Mouse (Mus musculus) monocyte, adult 59 days (primary cell): Measurements from ENCODE around the gene Plin3. TPM values are rescaled to one million over a fixed set of nuclear protein-coding genes. Genes with fewer than 3 reads are reported as not detected.

ENCODE experiments used
- total RNA-seq, 2 experiments: library from RNA; stranded (reverse); gene quantifications; one replicate each; pipeline ENCODE4 v1.2.4; 2023

The Plin3 gene
- 10 to 100 TPM; 24.0 to 26.1 TPM for total RNA-seq

GRCm38 (mm10) chr17:56292531-56293222 lies at the start of gene Plin3:
TSS of gene Plin3 (minus strand) at chr17:56292873.

GRCm38 (mm10) chr17:56325450-56326152 lies 32.9 kb upstream of the Plin3 start, which contains the start of gene Kdm4b:
TSS of gene Kdm4b (plus strand) at chr17:56326062.

DNA sequence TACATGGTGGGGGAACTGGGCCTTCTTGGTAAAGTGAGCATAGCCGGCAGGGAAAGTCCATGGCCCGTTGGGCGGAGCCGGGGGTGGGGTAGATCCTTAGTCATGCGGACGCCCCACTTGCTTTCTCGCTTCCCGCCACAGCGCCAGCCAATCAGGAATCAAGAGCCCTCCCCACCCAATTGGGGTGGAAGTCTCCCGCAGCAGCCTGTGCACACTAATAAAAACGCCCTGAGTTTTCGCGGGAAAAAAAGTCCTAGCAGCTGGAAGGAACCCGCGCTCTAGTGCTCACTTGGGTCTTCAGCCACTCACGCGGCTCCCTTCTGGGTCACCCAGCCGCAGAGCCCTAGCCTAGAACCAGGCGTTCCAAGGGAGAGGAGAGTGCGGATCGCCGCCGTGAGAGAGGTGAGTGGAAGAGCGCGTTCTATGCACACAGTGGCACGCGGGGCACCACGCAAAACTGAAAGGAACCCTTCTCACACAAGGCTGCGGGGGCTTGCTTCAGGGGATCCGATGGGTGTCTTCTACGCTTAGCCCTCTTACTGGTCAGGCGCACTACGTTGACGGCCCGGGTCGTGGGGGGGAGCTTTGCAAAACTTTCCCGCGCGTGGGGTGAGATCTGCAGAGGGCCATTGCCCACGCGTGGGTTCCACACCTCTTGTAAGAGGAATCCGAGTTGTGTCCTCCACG lies 10.6 kb upstream of the Plin3 start, which contains the start of gene Uhrf1:
TSS of gene Uhrf1 (plus strand) at position 162 of the 687 bp plus-strand sequence.

DNA sequence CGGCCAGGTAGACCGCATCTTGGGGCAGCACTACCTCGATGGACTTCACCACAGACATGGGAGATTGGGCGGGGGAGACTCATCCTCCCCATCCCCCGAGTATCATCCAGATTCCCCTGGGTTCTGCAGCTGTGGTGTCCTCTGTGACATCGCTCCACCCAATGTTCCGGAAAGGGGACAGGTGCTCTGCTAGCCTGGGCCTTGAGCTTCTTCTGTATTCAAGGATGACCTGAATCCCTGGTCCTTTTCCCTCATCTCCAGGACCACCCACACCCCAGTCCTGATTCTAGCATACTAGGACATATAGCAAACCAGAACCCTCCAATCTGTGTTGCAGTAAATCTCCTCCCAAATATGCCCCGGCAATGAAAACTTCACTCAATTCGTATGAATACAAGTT lies 7.5 kb upstream of the Plin3 start, which contains the start of gene Arrdc5:
TSS of gene Arrdc5 (minus strand) at position 101 of the 400 bp plus-strand sequence.

GRCm38 (mm10) chr17:56276643-56277566 lies 15.8 kb downstream of the Plin3 start, which contains the start of gene Ticam1:
TSS of gene Ticam1 (minus strand) at chr17:56276786.

DNA sequence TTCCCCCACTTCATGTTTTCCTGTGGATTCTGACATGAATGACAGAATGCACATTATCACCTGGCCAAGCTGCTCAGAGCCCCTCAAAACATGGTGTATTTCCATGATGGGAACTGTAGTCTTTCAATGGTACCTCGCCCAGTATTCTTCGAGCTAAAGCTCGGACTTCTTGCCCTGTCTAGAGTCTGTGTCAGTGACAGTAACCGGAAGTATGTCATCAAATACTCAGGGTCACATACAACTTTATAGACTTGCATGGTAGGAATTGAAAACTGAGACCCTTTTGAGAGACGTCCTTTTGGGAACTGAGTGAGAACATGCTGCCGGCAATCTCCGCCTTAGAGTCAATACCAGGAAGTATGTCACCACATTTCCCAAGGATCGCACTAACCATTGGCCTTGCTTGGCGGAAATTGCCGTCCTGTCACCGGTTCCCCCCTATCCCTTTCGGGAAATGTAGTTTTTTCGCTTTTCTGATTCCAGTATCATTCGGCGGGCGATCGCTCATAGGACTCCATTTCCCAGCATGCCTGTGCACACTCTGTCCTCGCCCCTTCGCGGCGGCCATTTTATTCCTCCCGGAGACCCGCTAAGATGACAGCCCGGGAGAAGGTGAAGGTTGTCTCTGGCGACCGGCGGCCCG lies 36.3 kb downstream of the Plin3 start, which contains the start of gene Fem1a:
TSS of gene Fem1a (plus strand) at position 572 of the 643 bp plus-strand sequence.

Other genes starting within 250 kb of the Plin3 start
- 10 to 100 TPM; 41.1 to 44.6 TPM for gene Ubxn6, start 217.8 kb downstream of the Plin3 start, total RNA-seq
- 10 to 100 TPM; 48.3 to 48.7 TPM for gene Hdgfl2, start 213.2 kb downstream of the Plin3 start, total RNA-seq
- gene Plin4, start 183.1 kb downstream of the Plin3 start, total RNA-seq, result not detected
- gene Plin5, start 175.3 kb downstream of the Plin3 start, total RNA-seq, result not detected
- 1 to 10 TPM in 1 of 2 experiments, not detected in 1; 3.7 TPM for gene Lrg1, start 170.9 kb downstream of the Plin3 start, total RNA-seq
- 1 to 10 TPM; 2.7 to 3.7 TPM for gene Sema6b, start 152.5 kb downstream of the Plin3 start, total RNA-seq
- under 1 TPM; 0.33 to 0.39 TPM for gene Tnfaip8l1, start 130.4 kb downstream of the Plin3 start, total RNA-seq
- 10 to 100 TPM; 43.5 to 54.0 TPM for gene Mydgf, start 109.0 kb downstream of the Plin3 start, total RNA-seq
- gene Dpp9, start 74.0 kb downstream of the Plin3 start, total RNA-seq, result 10 to 100 TPM; 38.8 to 43.3 TPM
- gene Fem1a, start 36.1 kb downstream of the Plin3 start, total RNA-seq, result 10 to 100 TPM; 17.3 to 18.1 TPM
- 10 to 100 TPM; 25.5 to 30.4 TPM for gene Ticam1, start 16.1 kb downstream of the Plin3 start, total RNA-seq
- not detected for gene Arrdc5, start 7.4 kb upstream of the Plin3 start, total RNA-seq
- 1 to 10 TPM; 1.5 to 2.3 TPM for gene Uhrf1, start 10.4 kb upstream of the Plin3 start, total RNA-seq
- 10 to 100 TPM; 30.1 to 31.2 TPM for gene Kdm4b, start 33.2 kb upstream of the Plin3 start, total RNA-seq
- 10 to 100 TPM; 51.6 to 65.6 TPM for gene Ptprs, start 183.6 kb upstream of the Plin3 start, total RNA-seq
- not detected for gene Znrf4, start 219.6 kb upstream of the Plin3 start, total RNA-seq